Mouse (Mus musculus): Measurements from ENCODE around the gene E2f6.

The E2f6 gene

GRCm38 (mm10) chr12:16800259-16800958 is 10.4 kb upstream of the E2f6 start, which contains the start of gene Greb1:
Greb1 (minus strand) TSS chr12:16800886.
- no peak for DNase-seq (ENCODE audit: low spot score)

- no peak for DNase-seq (ENCODE audit: low spot score)
Measured at GRCm38 (mm10) chr12:16800959-16801315, 9.8 kb upstream of the E2f6 start.

DNA sequence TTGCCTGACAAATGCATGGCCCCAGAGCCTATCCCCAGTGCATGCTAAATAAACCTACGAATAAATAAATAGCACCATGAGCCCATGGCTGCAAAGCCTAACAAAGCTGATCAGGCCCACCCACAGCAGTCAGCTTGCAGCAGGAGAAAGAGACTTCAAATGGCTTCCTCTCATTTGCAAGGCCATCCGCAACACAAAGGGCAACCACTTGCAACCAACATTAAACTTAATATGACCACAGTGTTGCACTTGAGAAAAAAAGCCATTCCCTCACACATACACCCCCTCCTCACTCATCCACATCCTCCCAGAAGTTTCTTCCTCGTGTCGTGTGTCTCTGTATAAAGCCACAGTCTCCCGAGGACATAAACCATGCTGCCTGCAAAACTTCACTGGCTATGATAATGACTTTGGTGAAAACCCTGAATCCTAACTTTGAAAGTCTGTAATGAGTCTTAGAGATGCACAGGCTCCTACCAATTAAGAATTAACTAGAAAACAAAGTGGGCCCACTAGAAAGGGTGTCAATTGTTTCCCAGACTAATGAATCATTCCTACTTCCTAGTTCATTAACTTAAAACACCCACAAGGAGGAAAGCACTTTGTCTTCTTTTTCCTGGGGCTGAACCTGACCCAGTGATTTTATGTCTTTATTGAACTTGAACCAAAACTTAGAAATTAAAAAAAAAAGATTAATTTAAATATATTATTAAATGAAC is 7.4 kb upstream of the E2f6 start:
- no peak for DNase-seq (ENCODE audit: low spot score)

DNA sequence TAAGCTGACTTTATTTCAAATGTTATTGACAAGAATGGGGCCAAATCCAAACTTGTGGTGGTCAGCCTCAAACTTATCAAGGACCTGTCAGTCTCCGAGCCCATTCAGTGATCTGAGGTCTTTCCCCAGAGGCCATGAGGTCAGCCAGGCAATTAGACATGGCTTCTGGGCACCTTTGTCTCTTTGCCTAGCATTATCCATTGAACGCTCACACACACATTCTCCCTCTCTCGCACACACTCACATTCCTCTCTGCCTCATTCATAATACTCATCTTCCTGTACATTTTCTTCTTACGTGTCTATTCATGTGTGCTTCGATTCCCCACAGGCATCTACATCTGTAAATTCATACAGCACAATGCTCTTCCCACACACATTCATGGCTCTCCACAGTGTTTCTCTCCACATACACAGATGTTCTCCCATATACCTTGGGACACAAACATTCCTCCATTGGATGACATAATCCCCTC is 6.8 kb upstream of the E2f6 start:
- no peak for DNase-seq (ENCODE audit: low spot score)

DNA sequence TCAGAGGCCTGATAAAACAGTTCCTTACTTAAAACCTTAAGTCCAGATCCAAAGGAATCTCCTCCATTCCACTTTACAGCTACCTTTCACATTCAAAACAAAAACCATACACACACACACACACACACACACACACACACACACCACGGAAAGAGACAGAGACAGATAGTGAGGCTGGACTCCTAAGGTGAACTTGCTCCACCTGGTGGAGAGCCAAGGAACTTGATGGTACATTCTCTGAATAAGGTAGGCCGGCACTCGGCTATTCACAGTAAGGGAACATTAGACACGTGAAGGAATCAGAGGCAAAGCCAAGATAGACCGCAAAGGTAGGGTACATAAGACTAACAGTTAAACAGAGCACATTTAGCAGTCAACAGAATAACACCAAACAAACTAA is 5.3 kb upstream of the E2f6 start:
- DNase-seq (ENCODE audit: low spot score), result peak; percentile 64

- no peak for DNase-seq (ENCODE audit: low spot score)
Measured at GRCm38 (mm10) chr12:16808045-16808444, 2.7 kb upstream of the E2f6 start.

DNA sequence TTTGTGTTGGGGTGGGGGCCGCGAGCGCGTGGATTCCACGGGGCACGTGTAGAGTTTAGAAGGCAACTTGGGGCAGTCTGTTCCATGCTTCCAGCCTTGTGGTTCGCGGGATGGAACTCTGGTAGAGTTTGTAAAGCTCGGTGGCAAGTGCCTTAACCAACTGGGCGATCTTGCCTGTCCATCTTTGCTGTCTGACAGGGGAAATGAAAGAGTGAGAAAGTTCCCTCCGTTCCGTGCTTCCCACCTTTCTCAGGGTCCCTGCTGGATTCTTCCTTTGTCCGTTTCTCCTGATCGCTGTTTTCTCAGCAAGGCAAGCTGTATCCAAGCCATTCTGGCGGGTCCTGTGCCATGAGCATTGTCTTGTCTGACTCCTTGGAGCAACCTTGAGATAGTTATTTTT is 714 bp downstream of the E2f6 start:
- DNase-seq (ENCODE audit: low spot score), result no peak

DNA sequence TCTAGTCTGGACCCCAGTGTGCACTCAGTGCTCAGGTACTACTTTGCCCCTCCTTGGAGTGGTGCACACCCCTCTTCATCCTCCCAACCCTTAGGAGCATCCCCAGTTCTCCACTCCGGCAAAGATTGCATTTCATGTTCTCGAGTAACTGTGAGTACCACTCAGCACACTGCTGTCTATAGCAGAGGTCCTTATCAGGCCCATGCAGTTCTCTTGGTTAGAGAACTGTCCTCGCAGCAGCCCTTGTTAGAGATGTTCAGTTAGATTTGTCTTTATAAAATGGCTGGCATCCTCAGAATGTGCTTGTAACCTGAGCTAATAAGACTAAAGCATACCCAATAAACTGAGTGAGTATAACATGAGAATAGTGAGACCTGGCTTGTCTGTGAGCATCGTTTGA is 6.4 kb downstream of the E2f6 start:
- DNase-seq (ENCODE audit: low spot score), result no peak

DNA sequence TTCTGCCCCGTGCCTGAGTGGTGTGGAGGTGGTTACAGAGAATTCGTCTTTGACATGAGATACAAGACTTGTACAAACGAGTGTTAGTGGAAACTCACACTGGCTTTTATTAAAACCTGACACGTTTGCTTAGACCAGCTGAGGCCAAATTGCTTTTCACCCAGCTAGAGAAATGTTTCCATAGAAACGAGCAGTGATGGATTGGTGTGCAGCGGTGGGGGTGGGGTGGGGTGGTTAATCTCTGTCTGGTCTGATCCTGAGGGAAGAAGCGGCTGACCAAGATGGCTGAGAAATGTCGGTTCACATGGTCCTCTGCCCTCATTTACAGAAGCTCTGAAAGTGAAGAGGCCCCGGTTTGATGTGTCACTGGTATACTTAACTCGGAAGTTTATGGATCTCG is 7.8 kb downstream of the E2f6 start:
- no peak for DNase-seq (ENCODE audit: low spot score)

DNA sequence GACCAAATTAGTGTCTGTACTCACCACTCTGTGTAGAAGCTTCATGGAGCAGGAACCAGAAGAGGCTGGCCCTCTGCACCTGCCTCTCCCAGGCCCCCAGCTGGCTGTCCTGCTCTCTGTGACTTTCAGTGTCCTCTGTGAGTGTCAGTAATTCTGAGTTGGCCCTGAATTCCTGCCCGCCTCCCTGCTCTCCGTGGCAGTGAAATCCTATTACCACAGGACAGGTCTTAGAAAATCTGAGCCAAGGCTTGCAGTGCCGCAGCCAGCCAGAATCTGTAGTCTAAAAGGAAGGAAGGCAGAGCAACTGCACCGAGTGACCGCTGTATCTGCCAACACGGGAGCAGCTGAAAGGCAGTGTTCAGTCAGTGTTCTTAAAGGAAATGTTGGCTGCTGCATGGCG is 10.0 kb downstream of the E2f6 start:
- no peak for DNase-seq (ENCODE audit: low spot score)

- no peak for DNase-seq (ENCODE audit: low spot score)
Measured at GRCm38 (mm10) chr12:16822181-16822734, 11.5 kb downstream of the E2f6 start.

- no peak for DNase-seq (ENCODE audit: low spot score)
Measured at GRCm38 (mm10) chr12:16823701-16824100, 12.9 kb downstream of the E2f6 start.

DNA sequence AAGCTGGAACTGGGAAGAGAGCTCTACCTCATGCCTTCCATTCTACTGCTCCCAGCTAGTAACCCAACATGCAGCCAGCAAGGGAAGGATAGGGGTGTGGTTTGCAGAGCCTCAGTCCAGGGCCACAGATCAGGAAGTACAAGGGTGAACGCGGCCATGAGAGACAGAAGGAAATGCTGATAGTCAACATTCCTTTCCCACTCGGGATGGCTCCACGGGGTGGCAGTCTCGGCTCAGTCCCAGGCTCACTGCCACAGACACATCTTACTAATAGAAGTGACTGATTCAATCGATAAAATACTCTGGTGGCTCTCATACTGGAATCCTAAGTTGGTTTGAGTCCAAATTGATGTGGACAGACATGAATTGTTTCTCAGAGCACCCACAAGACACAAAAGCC is 17.7 kb downstream of the E2f6 start:
- peak; percentile 41 for DNase-seq (ENCODE audit: low spot score)

DNA sequence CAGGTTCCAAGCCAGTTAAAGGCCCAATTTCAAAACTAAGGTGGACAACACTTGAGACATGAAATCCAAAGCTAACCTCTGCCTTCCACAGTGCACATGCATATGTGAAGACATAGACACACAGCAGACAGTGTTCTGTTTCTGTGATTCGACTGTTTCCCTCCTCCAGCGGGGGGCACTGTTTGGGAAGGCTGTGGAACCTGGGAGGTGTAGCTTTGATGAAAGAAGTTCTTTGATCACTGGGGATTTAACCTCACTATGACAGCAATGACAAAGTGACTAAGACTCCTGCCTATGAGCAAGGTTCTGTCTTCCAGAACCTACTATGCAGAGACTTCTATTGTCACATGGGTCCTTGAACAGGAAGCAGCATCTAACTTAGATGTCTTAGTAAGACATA is 19.0 kb downstream of the E2f6 start:
- no peak for DNase-seq (ENCODE audit: low spot score)

DNA sequence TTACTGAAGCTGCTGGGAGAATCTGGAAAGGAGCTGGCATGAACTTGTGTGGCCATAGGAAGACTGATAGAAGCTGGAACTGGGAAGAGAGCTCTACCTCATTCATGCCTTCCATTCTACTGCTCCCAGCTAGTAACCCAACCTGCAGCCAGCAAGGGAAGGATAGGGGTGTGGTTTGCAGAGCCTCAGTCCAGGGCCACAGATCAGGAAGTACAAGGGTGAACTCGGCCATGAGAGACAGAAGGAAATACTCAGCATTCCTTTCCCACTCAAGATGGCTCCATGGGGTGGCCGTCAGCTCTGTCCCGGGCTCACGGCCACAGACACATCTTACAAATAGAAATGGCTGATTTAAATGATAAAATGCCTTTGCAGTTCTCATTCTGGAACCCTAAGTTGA is 20.3 kb downstream of the E2f6 start:
- no peak for DNase-seq (ENCODE audit: low spot score)

GRCm38 (mm10) chr12:16834701-16835100 is 23.9 kb downstream of the E2f6 start:
- no peak for DNase-seq (ENCODE audit: low spot score)

DNA sequence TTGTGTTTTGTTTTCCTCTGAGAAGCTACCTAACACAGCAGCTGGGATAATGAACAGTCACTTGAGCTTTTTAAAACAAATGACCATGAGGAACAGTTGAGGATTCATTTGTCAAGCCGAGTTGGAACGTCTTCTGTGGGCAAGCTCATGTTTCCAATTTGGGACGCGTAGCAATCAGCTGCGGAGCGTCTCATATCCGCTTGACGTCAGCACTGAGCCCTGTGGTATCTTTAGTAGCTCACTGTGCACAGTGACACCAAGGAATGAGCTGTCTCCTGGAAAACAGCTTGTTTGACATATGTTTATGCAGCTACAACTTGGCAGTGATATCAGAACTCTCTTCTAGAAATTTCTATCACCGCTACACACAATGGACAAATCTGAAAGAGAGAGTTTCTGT is 25.4 kb downstream of the E2f6 start:
- DNase-seq (ENCODE audit: low spot score), result no peak

DNA sequence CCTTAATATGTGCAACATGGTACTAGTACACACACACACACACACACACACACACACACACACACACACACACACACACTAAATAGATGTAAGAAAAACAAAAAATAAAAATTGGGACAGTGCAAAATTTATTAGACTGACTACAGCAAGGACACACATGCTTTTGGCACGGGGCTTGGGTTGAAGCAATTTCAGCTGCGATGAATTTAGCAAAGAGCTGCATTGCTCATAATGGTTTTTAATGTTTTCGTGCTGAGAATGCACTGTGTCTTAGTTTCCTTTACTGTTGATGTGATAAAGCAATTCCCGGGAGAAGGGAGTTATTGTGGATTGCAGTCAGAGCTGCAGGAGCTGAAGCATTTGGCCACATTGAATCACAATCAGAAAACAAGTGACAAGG is 27.0 kb downstream of the E2f6 start:
- DNase-seq (ENCODE audit: low spot score), result no peak

DNA sequence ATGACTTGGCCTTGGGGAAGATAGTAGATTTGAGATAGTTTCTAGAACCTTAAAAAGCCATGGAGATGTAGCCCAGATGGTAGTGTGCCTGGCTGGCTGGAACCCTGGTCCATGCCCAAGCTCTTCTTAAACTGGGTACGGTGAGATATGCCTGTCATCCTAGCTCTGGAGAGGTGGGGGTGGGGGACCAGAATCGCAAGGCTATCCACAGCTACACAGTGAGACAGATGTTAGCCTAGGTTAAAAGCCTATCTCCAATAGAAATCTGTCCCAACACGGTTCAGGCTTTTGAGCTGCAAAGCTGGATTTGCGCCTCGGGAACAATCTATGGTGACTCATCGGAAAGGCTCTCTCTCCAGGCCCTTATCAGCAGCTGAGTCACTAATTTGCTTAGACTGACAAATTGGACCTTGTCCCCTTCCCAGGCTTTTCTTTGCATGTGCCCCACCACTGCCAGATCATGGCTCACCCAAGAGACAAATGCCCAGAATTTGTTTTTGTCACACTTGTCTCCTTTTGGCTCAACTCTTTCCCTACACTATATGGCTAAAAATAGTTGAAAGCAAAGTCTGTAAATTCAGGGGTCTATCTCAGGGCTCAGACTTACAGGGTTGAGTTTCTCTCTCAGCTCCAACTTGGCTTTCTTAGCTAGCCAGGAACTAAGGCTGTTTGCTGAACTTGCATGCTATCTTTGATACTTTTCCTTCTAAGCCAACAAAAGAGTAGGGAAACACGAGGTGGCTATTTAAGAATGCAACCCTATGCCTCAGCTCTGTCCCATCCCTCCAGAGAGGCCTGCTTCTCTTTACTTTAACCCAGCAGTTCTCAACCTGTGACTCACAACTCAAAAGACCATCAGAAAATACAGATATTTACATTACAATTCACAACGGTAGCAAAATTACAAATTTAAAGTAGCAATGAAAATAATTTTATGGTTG is 30.3 kb downstream of the E2f6 start:
- DNase-seq (ENCODE audit: low spot score), result peak; percentile 55

- DNase-seq (ENCODE audit: low spot score), result no peak
Measured at GRCm38 (mm10) chr12:16844623-16845592, 34.1 kb downstream of the E2f6 start.

GRCm38 (mm10) chr12:16847204-16847792 is 36.5 kb downstream of the E2f6 start:
- DNase-seq (ENCODE audit: low spot score), result no peak

All from ovary, adult 18-20 months (tissue).